Mouse (Mus musculus) bone marrow macrophage, adult 2 months (primary cell): Measurements from ENCODE around the gene Lmo1. TPM values are rescaled to one million over a fixed set of nuclear protein-coding genes. Genes with fewer than 3 reads are reported as not detected.
"Not testable (repeated sequence)": the region's sequence is repeated elsewhere in the genome, so short reads cannot be mapped to it uniquely, and the experiment has no call there.

ENCODE experiments used
- H3K27ac ChIP-seq: 2 replicates; pipeline ENCODE4 v1.5.1; 2012; ENCODE audit warnings: low read depth, low read length; ENCODE audit not compliant: insufficient read depth
- H3K4me1 ChIP-seq: 2 replicates; pipeline ENCODE4 v1.6.1; 2012; ENCODE audit warnings: low read length; ENCODE audit not compliant: control insufficient read depth, insufficient read depth
- H3K4me3 ChIP-seq: 2 replicates; pipeline ENCODE4 v1.5.1; 2012; ENCODE audit warnings: mild to moderate bottlenecking, low read length, moderate library complexity; ENCODE audit not compliant: insufficient read depth
- CTCF ChIP-seq: IDR thresholded peaks from 2 replicates; pipeline ENCODE4 v1.5.1; 2012; ENCODE audit warnings: low read depth, mild to moderate bottlenecking, low read length, moderate library complexity
- POLR2A ChIP-seq: IDR thresholded peaks from 2 replicates; pipeline ENCODE4 v1.6.1; 2012; ENCODE audit warnings: mild to moderate bottlenecking, low read depth, low read length, borderline replicate concordance
- polyA plus RNA-seq: library from polyadenylated mRNA; stranded (reverse); fragments of >200 nt; gene quantifications from 2 replicates; pipeline ENCODE4 v1.2.4, GENCODE M21; 2012; ENCODE audit not compliant: missing spikeins, insufficient read depth, insufficient read length

The Lmo1 gene
- polyA plus RNA-seq, 1 experiment, result not detected

DNA sequence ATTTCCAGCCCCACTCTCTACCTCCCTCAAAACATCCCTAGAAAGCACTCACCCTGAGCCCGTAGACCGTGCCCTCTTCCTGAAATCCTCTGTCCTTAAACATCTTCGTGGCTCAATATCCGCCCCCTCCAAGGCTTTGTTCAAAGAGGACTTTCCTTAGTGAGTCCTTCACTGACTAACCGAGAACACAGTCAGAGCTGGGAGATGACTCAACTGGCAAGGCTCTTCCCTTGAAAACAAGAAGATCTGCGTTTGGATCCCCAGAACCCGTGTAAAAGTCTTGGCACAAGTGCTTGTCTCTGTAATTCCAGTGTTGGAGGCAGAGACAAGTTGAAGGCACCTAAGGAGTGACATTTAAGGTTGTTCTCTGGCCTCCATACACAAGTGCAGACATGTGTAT lies 80.7 kb downstream of the Lmo1 start:
- TF ChIP-seq POLR2A, result no peak
- no peak for TF ChIP-seq CTCF
- no peak overlapping the region for H3K27ac ChIP-seq
- H3K4me3 ChIP-seq, result no peak overlapping the region

DNA sequence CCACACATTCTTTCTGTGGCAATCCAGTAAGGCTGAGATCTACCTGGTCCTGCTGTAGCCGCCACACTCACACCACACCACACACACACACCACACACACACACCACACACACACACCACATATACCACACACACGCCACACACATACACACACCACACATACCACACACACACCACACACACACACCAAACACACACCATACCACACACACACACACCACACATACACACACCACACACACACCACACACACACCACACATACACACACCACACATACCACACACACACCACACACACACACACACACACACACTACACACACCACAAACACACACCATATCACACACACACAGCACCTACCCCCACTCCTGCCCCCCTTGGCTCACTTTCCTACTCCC lies 83.7 kb downstream of the Lmo1 start:
- H3K27ac ChIP-seq, H3K4me1 ChIP-seq, H3K4me3 ChIP-seq: not testable (repeated sequence)

More for the DNA sequence above, 80.7 kb downstream of the Lmo1 start:
- H3K4me1 ChIP-seq, result no peaks in the 10 kb centered on the region

Other genes with a start within 250 kb of the Lmo1 start
- gene Nlrp10, start 245.0 kb downstream of the Lmo1 start, polyA plus RNA-seq, result 4.8 and 4.9 TPM in 2 replicates
- 191 and 197 TPM in 2 replicates for gene Eif3f, start 240.8 kb downstream of the Lmo1 start, polyA plus RNA-seq
- gene Tub, start 224.9 kb downstream of the Lmo1 start, polyA plus RNA-seq, result 0.17 TPM in 1 of 2 replicates, not detected in the other
- not detected in 2 replicates for gene Ric3, start 91.9 kb downstream of the Lmo1 start, polyA plus RNA-seq